Mouse (Mus musculus) brown adipose tissue, adult 24 weeks (tissue): Measurements from ENCODE around the gene Tspan17. TPM values are rescaled to one million over a fixed set of nuclear protein-coding genes. Genes with fewer than 3 reads are reported as not detected.
"Not testable (repeated sequence)": the region's sequence is repeated elsewhere in the genome, so short reads cannot be mapped to it uniquely, and the experiment has no call there.

Experiments
- H3K27ac ChIP-seq: fragments of 200-500 bp; replicated peaks from 2 replicates; pipeline ENCODE4 v1.5.1; 2012; ENCODE audit warnings: low read depth, mild to moderate bottlenecking, low read length
- H3K4me1 ChIP-seq: fragments of 200-500 bp; 2 replicates; pipeline ENCODE4 v1.6.1; 2012; ENCODE audit warnings: low read length, mixed read lengths; ENCODE audit not compliant: control insufficient read depth, insufficient read depth, insufficient read length
- H3K4me3 ChIP-seq: fragments of 200-500 bp; 2 replicates; pipeline ENCODE4 v1.5.1; 2012; ENCODE audit warnings: low read depth, mild to moderate bottlenecking, low read length, moderate library complexity; ENCODE audit not compliant: insufficient read depth
- polyA plus RNA-seq: library from polyadenylated mRNA; stranded (reverse); fragments of >200 nt; gene quantifications from 2 replicates; pipeline ENCODE4 v1.2.4, GENCODE M21; 2012; ENCODE audit not compliant: missing spikeins, insufficient read depth, insufficient read length

Gene Tspan17
- polyA plus RNA-seq, 1 experiment = 42.0 TPM

- H3K4me1 ChIP-seq, H3K4me3 ChIP-seq, H3K27ac ChIP-seq: not testable (repeated sequence)
Observed at GRCm38 (mm10) chr13:54787591-54787990, 1.6 kb upstream of the Tspan17 start.

- H3K4me3 ChIP-seq = peak overlapping the region; percentile 90
- H3K27ac ChIP-seq = no peak overlapping the region
- peaks cover 5% of the 10 kb centered on the region for H3K4me1 ChIP-seq
Observed at GRCm38 (mm10) chr13:54789561-54790397, 602 bp downstream of the Tspan17 start.

- no peak overlapping the region for H3K4me3 ChIP-seq
- no peak overlapping the region for H3K27ac ChIP-seq
- peaks cover 5% of the 10 kb centered on the region for H3K4me1 ChIP-seq
Observed at GRCm38 (mm10) chr13:54792259-54793230, 3.4 kb downstream of the Tspan17 start.

GRCm38 (mm10) chr13:54794002-54794577 is 4.9 kb downstream of the Tspan17 start:
- H3K4me1 ChIP-seq = peaks cover 5% of the 10 kb centered on the region
- H3K27ac ChIP-seq = no peak overlapping the region
- no peak overlapping the region for H3K4me3 ChIP-seq

GRCm38 (mm10) chr13:54794843-54795242 is 5.7 kb downstream of the Tspan17 start:
- peaks cover 5% of the 10 kb centered on the region for H3K4me1 ChIP-seq
- H3K4me3 ChIP-seq = no peak overlapping the region
- no peak overlapping the region for H3K27ac ChIP-seq

DNA sequence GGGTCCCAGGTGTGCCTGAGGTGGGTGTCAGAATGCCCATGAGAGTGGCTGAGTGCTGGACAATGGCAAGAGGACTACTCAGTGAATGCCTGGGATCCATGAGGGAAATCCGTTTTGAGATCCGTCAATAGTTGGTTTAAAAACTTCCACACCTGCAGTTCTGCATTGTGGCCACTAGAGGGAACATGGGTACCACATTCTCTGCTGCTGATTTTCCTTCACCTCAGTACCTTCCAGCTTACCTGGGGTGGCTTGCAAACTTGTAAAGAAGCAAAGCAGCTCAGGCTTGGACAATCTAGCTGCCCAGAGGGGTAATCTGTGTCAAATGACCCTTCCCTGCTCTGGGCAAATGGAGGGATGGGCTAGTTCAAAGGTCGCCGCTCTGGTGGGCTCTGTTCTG is 8.2 kb downstream of the Tspan17 start:
- H3K4me1 ChIP-seq = no peaks in the 10 kb centered on the region
- H3K4me3 ChIP-seq = no peak overlapping the region
- H3K27ac ChIP-seq = no peak overlapping the region

GRCm38 (mm10) chr13:54797861-54798643 is 8.9 kb downstream of the Tspan17 start:
- Histone ChIP-seq H3K4me3 (no peak overlapping the region), H3K4me1 (no peaks in the 10 kb centered on the region), H3K27ac (no peak overlapping the region)

DNA sequence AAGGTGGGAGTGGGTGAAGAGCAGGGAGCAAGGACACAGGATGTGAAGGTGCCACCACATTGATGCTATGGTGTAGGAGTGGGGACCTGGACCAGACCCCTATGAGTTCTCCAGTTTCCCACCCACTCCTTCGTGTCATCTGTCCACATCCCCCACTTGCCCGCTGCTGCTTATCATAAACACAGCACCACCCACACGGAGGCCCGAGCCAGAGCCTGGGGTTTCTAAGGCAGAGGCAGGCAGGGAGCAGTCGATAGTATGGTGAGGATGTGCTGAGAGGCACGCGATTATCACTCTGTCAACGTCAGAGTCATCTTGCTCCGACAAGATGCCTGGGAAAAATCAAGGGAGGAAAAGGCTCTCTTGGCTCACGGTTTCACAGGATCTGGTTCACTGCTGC is 9.6 kb downstream of the Tspan17 start:
- Histone ChIP-seq H3K27ac (no peak overlapping the region), H3K4me3 (no peak overlapping the region), H3K4me1 (no peaks in the 10 kb centered on the region)

- Histone ChIP-seq H3K4me3 (no peak overlapping the region), H3K27ac (no peak overlapping the region), H3K4me1 (no peaks in the 10 kb centered on the region)
Observed at GRCm38 (mm10) chr13:54799701-54800100, 10.5 kb downstream of the Tspan17 start.

DNA sequence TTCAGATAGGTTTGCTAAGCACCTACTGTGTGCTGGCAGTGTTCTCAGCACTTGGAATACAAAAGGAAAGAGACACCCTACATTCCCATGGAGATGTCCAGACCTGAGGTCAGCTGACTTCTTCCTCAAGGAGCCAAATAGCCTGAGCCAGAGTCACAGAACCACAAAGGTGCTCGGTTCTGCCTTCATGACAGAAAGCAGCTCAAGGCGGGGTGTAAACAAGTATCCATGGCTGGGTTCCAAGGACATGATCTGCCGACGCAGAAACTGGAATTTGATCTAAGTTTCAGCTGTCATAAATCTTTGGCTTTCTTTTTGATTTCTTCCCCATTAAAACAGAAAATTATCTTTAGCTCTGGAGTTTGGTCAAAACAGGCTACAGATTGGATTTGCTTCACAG is 11.0 kb downstream of the Tspan17 start:
- no peak overlapping the region for H3K4me3 ChIP-seq
- no peak overlapping the region for H3K27ac ChIP-seq

DNA sequence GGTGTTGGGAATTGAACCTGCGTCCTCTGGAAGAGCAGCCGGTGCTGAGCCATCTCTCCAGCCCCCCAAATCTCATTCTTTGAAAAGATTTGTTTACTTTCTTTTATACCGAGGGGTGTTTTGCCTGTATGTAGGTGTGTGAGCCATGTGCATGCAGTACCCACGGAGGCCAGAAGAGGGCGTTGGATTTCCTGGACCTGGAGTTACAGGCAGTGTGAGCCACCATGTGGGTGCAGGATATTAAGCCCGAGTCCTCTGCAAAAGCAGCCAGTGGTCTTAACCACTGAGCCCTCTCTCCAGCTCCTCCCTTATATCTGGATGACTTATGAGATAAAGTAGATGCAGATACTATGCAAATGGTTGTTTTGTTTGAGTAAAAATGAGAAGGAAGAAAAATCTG is 13.8 kb downstream of the Tspan17 start:
- Histone ChIP-seq H3K27ac (no peak overlapping the region), H3K4me1 (no peaks in the 10 kb centered on the region), H3K4me3 (no peak overlapping the region)

More for the DNA sequence above, 11.0 kb downstream of the Tspan17 start:
- H3K4me1 ChIP-seq = no peaks in the 10 kb centered on the region

DNA sequence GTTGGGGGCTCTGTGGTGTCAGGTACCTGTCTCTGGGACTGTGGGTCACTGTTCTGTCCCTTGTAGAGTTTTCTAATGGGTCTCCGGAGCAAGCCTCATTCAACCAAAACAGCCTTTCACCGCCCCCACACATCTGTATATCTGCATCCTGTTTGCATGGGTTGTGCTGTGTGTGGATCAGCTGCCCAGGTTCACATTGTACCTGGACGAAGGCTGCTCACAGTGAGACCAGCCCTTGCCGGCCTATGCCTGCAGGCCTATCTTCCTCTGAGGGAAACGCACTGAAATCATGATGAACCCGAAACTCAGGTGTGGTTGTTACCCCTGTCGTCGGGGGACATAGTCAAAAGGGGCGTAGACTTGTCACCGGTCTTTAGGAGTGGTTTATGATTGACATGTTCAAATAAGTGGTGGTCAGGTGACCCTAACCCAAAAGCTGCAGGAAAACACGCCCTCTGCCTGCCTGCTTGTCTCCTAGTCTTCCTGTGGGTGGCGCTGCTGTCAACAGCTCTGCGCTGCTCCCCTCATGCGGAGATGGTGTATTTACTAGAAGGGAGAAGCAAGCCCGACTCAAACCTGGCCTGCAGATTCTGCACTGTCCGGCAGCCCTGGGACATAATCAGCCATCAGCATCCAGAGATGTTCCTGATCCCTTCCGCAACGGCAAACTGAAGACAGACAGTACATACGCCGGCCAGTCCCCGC is 16.1 kb downstream of the Tspan17 start:
- Histone ChIP-seq H3K4me1 (no peaks in the 10 kb centered on the region), H3K4me3 (no peak overlapping the region), H3K27ac (no peak overlapping the region)

DNA sequence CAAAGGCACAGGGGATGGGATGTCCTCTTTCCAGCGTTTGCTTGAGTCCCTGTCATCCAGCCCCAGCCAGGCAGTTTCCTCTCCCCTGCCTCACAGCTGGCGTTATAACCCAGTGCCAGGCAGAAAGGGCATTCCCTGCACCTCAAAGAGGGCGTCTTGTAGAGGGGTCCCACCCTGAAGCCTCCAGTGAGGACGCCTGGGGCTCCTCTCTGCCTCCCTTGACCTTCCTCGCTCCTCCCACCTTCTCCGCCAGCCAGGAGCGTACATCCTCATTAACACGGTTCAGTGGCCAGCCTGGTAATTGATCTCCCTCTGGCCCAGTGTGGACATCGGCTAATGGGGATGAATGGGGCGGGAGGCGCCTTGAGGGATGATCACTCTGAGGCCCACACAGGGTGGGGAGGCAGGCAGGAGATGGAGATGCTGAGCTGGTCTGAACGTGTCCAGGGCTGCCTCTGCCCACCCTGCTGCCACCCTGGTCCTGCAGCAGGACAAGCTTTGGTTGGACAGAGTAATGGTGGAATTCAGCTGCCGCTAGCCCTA is 17.3 kb downstream of the Tspan17 start:
- no peak overlapping the region for H3K4me3 ChIP-seq
- no peak overlapping the region for H3K27ac ChIP-seq
- H3K4me1 ChIP-seq = no peaks in the 10 kb centered on the region

- Histone ChIP-seq H3K4me3 (no peak overlapping the region), H3K4me1 (no peaks in the 10 kb centered on the region), H3K27ac (no peak overlapping the region)
Observed at GRCm38 (mm10) chr13:54808067-54808466, 18.9 kb downstream of the Tspan17 start.
